Comparison of ENCODE assay signal across 22 mouse cellular contexts in genomic region chr1:135946247-135946646, GRCm38 (mm10). TPM values are rescaled to one million over a fixed set of nuclear protein-coding genes. Genes with fewer than 3 reads are reported as not detected.
A peak's percentile ranks its signal among the peaks of the same experiment; 100 is the strongest.
DNase-seq lines count a peak whose midpoint lies in the region; ATAC-seq and TF ChIP-seq lines count a peak whose summit lies in the region.
"Had no signal": no experiment of that assay in that cellular context is flagged by ENCODE, and none has a peak within 500 bp of the region (broad histone marks: within the 10 kb centered on the region; RNA-seq: fewer than 3 reads in every experiment).

No protein-coding gene starts in this region.

- no peak overlapping the region for H3K4me3 ChIP-seq in forebrain, postnatal 0 days (ENCODE audit: low read depth, low read length)
- H3K4me3 ChIP-seq in forebrain, embryonic 15.5 days, result no peak overlapping the region
- H3K4me3 ChIP-seq: embryonic facial prominence, embryonic 13.5 days; heart, adult 2 months; heart, embryonic 15.5 days; limb, embryonic 12.5 days; liver, embryonic 12.5 days; midbrain, embryonic 15.5 days had no signal

- H3K27me3 ChIP-seq in forebrain, postnatal 0 days (ENCODE audit: insufficient read depth, low read length), result no peaks in the 10 kb centered on the region
- no peaks in the 10 kb centered on the region for H3K27me3 ChIP-seq in forebrain, embryonic 15.5 days

- no peak overlapping the region for H3K9ac ChIP-seq in forebrain, postnatal 0 days
- no peak overlapping the region for H3K9ac ChIP-seq in forebrain, embryonic 15.5 days (replicated peaks)
- H3K9ac ChIP-seq: embryonic facial prominence, embryonic 13.5 days; heart, embryonic 15.5 days; limb, embryonic 12.5 days; liver, embryonic 12.5 days; lung, embryonic 14.5 days; midbrain, embryonic 15.5 days had no signal

- H3K4me1 ChIP-seq in forebrain, postnatal 0 days (ENCODE audit: insufficient read depth), result no peaks in the 10 kb centered on the region
- 0 out of 2 replicates have a peak, but pooled peaks cover 3% of the 10 kb centered on the region for H3K4me1 ChIP-seq in forebrain, embryonic 15.5 days
- H3K4me1 ChIP-seq: embryonic facial prominence, embryonic 13.5 days; limb, embryonic 12.5 days; midbrain, embryonic 15.5 days had no signal

- H3K27ac ChIP-seq in forebrain, postnatal 0 days (ENCODE audit: low read depth, low read length), result no peak overlapping the region
- H3K27ac ChIP-seq in forebrain, embryonic 15.5 days (replicated peaks), result no peak overlapping the region
- H3K27ac ChIP-seq: embryonic facial prominence, embryonic 13.5 days; heart, adult 2 months; heart, embryonic 15.5 days; limb, embryonic 12.5 days; liver, embryonic 12.5 days; midbrain, embryonic 15.5 days had no signal

- peak; percentile 39 for ATAC-seq in forebrain, postnatal 0 days
- no peak for ATAC-seq in forebrain, embryonic 15.5 days (replicated peaks)
- ATAC-seq: liver, embryonic 12.5 days had no signal

- no peaks in the 10 kb centered on the region for H3K36me3 ChIP-seq in forebrain, postnatal 0 days (ENCODE audit: insufficient read depth)
- no peaks in the 10 kb centered on the region for H3K36me3 ChIP-seq in forebrain, embryonic 15.5 days
- H3K36me3 ChIP-seq: embryonic facial prominence, embryonic 13.5 days; heart, embryonic 15.5 days; limb, embryonic 12.5 days; liver, embryonic 12.5 days; midbrain, embryonic 15.5 days had no signal

- TF ChIP-seq CTCF in forebrain, postnatal 0 days (IDR thresholded peaks at IDR 0.05; ENCODE audit: low read depth), result no peak

- H3K4me2 ChIP-seq in forebrain, postnatal 0 days (ENCODE audit: low read depth), result no peak overlapping the region
- H3K4me2 ChIP-seq in forebrain, embryonic 15.5 days (replicated peaks), result no peak overlapping the region
- H3K4me2 ChIP-seq: embryonic facial prominence, embryonic 13.5 days; heart, embryonic 15.5 days; limb, embryonic 12.5 days; liver, embryonic 12.5 days; lung, embryonic 14.5 days; midbrain, embryonic 15.5 days had no signal

- 35% methylated on average over 4 of the region's 4 CpGs for WGBS in forebrain, postnatal 0 days
- 56% methylated on average over 4 of the region's 4 CpGs for WGBS in forebrain, embryonic 15.5 days

- intact Hi-C loops in left cerebral cortex, postnatal 4 days (cut with DNase I), result loop anchor here (10.0 kb wide), 1 partner anchor 221 kb away; the partner anchor contains the start of gene Csrp1

- peak; percentile 36 for DNase-seq in forebrain, postnatal 0 days
- DNase-seq in layer of hippocampus, adult 9-11 months, result peak; percentile 42
- no peak for DNase-seq in layer of hippocampus, postnatal 36 days
- DNase-seq in Muller cell, postnatal 12 days (ENCODE audit: inconsistent ontology term), result peak; percentile 20
- peak; percentile 31 for DNase-seq in left cerebral cortex, postnatal 4 days
- no peak for DNase-seq in adrenal gland, adult (ENCODE audit: inconsistent age in 2 of 2, low spot score in 1 of 2)
- no peak for DNase-seq in adrenal gland, postnatal 36 days

- no peaks in the 10 kb centered on the region for H3K9me3 ChIP-seq in forebrain, postnatal 0 days (ENCODE audit: low read length)
- no peaks in the 10 kb centered on the region for H3K9me3 ChIP-seq in forebrain, embryonic 15.5 days
- H3K9me3 ChIP-seq: embryonic facial prominence, embryonic 13.5 days; heart, embryonic 15.5 days; limb, embryonic 12.5 days; liver, embryonic 12.5 days; midbrain, embryonic 15.5 days had no signal

RNA-seq across cellular contexts. Expression of gene Pkp1, which starts 27.2 kb away (rescaled TPM):
- 0.10 TPM in 1 of 2 replicates, not detected in the other for total RNA-seq in forebrain, postnatal 0 days (2014; rRNA removed)
- polyA plus RNA-seq in forebrain, postnatal 0 days (2015; fragmentation: Nextera tagmentation; extraction: Ambion mirVana), result 0.04 and 0.06 TPM in 2 replicates
- not detected in 2 replicates for polyA plus RNA-seq in forebrain, embryonic 15.5 days (2015; fragmentation: Nextera tagmentation; extraction: Ambion mirVana)
- total RNA-seq in layer of hippocampus, postnatal 36 days (2021), result not detected
- total RNA-seq in left cerebral cortex, postnatal 4 days (2021), result under 1 TPM in 1 of 2 experiments, not detected in 1; 0.18 TPM
- not detected for total RNA-seq in adrenal gland, postnatal 36 days (2021)
- total RNA-seq: adrenal gland, postnatal 10 days; CH12.LX; heart, adult 2 months; megakaryocyte-erythroid progenitor cell, adult 5-6 weeks; MEL; neutrophil, adult 5-6 weeks had no signal
- polyA plus RNA-seq: forebrain, embryonic 14.5 days; liver, embryonic 12.5 days had no signal

RNA-seq across cellular contexts. Expression of gene Igfn1, which starts 59.9 kb away (rescaled TPM):
- total RNA-seq in forebrain, postnatal 0 days (2014; rRNA removed), result not detected in 2 replicates
- not detected in 2 replicates for polyA plus RNA-seq in forebrain, postnatal 0 days (2015; fragmentation: Nextera tagmentation; extraction: Ambion mirVana)
- not detected in 2 replicates for polyA plus RNA-seq in forebrain, embryonic 15.5 days (2015; fragmentation: Nextera tagmentation; extraction: Ambion mirVana)
- under 1 TPM; 0.07 to 0.25 TPM for total RNA-seq in layer of hippocampus, postnatal 36 days (2021)
- under 1 TPM; 0.08 to 0.10 TPM for total RNA-seq in left cerebral cortex, postnatal 4 days (2021)
- under 1 TPM in 1 of 2 experiments, not detected in 1; 0.07 TPM for total RNA-seq in adrenal gland, postnatal 36 days (2021)
- total RNA-seq: CH12.LX; heart, adult 2 months; megakaryocyte-erythroid progenitor cell, adult 5-6 weeks had no signal
- polyA plus RNA-seq: forebrain, embryonic 14.5 days; heart, adult 2 months; heart, embryonic 15.5 days; hindbrain, embryonic 11.5 days; liver, embryonic 12.5 days; lung, embryonic 14.5 days; midbrain, embryonic 15.5 days had no signal

Comparison
In these comparisons a context has a peak if more than half of its experiments do, and no peak if none do; other contexts are left out.
1. DNase-seq: peak in forebrain, postnatal 0 days (single experiment), layer of hippocampus, adult 9-11 months (single experiment), Muller cell, postnatal 12 days (single experiment) and left cerebral cortex, postnatal 4 days (single experiment); none in layer of hippocampus, postnatal 36 days (0 of 2), adrenal gland, adult (0 of 2) and adrenal gland, postnatal 36 days (0 of 2).